Mouse (Mus musculus): ENCODE results near the gene Nemp1. TPM values are rescaled to one million over a fixed set of nuclear protein-coding genes. Genes with fewer than 3 reads are reported as not detected.

Nemp1 gene
- polyA plus RNA-seq, 1 experiment from 2014 or later, result 11.8 TPM

DNA sequence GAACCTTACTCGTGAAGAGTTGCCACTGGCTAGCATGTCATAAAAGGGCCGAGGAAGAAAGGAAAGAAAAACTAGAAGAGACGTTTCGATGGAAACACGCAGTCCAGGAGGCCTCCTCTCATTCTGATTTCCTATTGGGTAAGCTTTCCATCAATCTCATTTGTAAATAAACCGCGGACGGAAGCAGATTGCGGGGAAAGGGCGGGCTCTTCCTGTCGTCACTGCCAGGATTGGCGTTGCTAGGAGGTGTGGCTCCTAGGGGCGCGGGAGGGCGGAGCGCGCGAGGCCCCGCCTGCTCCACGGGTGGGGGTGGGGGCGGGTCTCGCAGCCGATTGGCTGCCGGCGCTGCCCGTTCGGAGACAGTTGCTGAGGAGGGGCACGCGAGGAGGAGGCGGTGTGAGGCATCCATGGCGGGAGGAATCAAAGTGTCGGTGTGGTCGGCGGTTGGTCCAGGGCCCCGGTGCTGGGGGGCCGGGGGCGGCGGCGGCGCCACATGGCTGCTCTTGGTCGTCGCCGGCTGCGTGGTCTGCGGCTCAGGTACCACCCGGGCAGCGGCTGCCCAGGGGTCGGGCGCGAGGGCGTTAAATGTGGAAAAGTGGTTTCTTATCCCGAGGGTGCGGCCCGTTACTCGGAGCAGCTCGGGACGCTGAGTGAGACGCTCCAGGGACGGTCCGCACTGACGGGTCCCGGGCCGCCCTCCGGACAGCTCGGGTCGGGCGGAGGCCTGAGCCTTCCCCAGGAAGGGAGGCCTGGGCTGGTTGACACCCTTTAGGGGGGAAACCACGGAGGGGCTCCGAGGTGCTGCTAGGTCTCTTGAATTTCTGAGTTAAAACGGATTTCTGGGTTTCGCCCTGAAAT lies 10.2 kb downstream of the Nemp1 start:
- H3K4me3 ChIP-seq (ENCODE audit: control insufficient read depth in 1 of 2, insufficient read depth in 1 of 2, low read depth in 1 of 2, low read length in 2 of 2), result peak overlapping the region; percentile 70 to 78
- ATAC-seq (ENCODE audit: insufficient number of reproducible peaks, insufficient read depth, low FRiP score, low read depth), result peak; percentile 93
- H3K9me3 ChIP-seq (ENCODE audit: control insufficient read depth, low read length), result no peaks in the 10 kb centered on the region
- peak overlapping the region; percentile 58 to 66; a peak in 3 of 4 replicates for H3K27ac ChIP-seq (replicated peaks in 1 of 2; ENCODE audit: control insufficient read depth in 1 of 2, insufficient read depth in 1 of 2, low read depth in 2 of 2, low read length in 2 of 2)
- H3K27me3 ChIP-seq (ENCODE audit: control insufficient read depth, insufficient read depth, low read length), result no peaks in the 10 kb centered on the region
- peak overlapping the region; percentile 77 for H3K9ac ChIP-seq (ENCODE audit: low read length)
- peaks cover 0 to 7% of the 10 kb centered on the region in 2 experiments; a peak in 1 of 4 replicates for H3K4me1 ChIP-seq (ENCODE audit: control insufficient read depth in 2 of 2, insufficient read depth in 2 of 2, low read length in 2 of 2)
- peak overlapping the region; percentile 76 for H3K4me2 ChIP-seq (ENCODE audit: low read length)
- H3K36me3 ChIP-seq (ENCODE audit: control insufficient read depth, insufficient read depth, low read length), result no peaks in the 10 kb centered on the region
- WGBS, result under 1% methylated on average over 69 of the region's 71 CpGs

DNA sequence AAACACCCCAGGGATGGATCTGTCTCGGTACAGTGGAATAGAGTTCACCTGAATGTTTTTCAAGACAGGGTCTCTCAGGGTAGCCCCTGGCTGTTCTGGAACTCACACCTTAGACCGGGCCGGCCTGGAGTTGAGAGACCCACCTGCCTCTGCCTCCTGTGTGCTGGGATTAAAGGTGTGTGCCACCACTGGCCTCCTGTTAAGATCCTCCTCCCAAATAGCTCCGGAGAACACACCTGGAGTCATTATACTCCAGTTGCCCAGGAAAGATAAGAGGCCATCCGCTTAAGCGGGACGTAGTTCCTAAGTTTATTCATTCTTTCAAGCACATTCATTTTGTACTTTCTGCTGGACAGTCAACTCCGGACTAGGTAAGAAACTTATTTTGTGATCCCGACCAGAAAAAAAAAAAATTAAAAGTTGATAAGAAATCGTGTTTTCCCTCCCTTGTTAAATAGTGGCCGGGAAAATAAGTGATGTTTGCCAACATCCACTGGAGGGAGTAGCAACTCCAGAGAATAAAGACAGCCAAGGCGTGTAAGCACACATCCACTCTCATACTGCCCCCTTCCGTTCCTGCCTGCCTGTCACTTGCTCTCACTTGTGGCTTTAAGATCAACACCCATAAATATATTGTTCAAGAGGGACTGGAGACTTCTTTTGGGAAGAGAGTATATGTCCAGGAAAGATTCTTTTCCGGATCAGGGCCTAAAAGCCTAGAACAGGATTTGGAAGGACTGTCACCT lies 11.1 kb downstream of the Nemp1 start:
- WGBS, result 7% methylated on average over 14 of the region's 14 CpGs
- H3K9me3 ChIP-seq (ENCODE audit: control insufficient read depth, low read length), result no peaks in the 10 kb centered on the region
- peak overlapping the region; percentile 77 for H3K9ac ChIP-seq (ENCODE audit: low read length)
- no peaks in the 10 kb centered on the region for H3K27me3 ChIP-seq (ENCODE audit: control insufficient read depth, insufficient read depth, low read length)
- peak overlapping the region; percentile 70 to 78 for H3K4me3 ChIP-seq (ENCODE audit: control insufficient read depth in 1 of 2, insufficient read depth in 1 of 2, low read depth in 1 of 2, low read length in 2 of 2)
- no peak for ATAC-seq (ENCODE audit: insufficient number of reproducible peaks, insufficient read depth, low FRiP score, low read depth)
- no peak overlapping the region for H3K27ac ChIP-seq (replicated peaks in 1 of 2; ENCODE audit: control insufficient read depth in 1 of 2, insufficient read depth in 1 of 2, low read depth in 2 of 2, low read length in 2 of 2)
- H3K4me2 ChIP-seq (ENCODE audit: low read length), result peak overlapping the region; percentile 76
- peaks cover 0 to 7% of the 10 kb centered on the region in 2 experiments; a peak in 1 of 4 replicates for H3K4me1 ChIP-seq (ENCODE audit: control insufficient read depth in 2 of 2, insufficient read depth in 2 of 2, low read length in 2 of 2)
- no peaks in the 10 kb centered on the region for H3K36me3 ChIP-seq (ENCODE audit: control insufficient read depth, insufficient read depth, low read length)

DNA sequence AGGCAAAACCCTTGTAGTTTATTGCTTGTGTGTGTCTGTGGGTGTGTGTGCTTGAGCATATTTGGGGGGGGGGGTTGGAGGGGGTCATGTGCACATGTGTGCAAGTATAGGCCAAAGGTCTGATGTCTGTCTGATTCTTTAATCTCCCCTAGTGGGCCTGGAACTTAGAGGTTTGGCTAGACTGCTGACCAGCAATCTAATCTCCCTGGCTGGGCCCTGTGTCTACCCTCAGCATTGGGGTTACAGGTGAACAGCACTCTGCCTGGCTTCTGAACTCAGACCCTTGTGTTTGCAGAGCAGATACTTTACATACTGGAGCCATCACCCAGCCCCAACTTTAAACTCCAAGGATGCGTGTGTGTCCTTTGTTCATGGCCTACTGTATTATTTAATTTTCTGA lies 12.5 kb downstream of the Nemp1 start:
- peaks cover 0 to 7% of the 10 kb centered on the region in 2 experiments; a peak in 1 of 4 replicates for H3K4me1 ChIP-seq (ENCODE audit: control insufficient read depth in 2 of 2, insufficient read depth in 2 of 2, low read length in 2 of 2)
- WGBS, result 85% methylated on average over 1 of the region's 1 CpGs
- H3K36me3 ChIP-seq (ENCODE audit: control insufficient read depth, insufficient read depth, low read length), result no peaks in the 10 kb centered on the region
- H3K27me3 ChIP-seq (ENCODE audit: control insufficient read depth, insufficient read depth, low read length), result no peaks in the 10 kb centered on the region
- no peak for ATAC-seq (ENCODE audit: insufficient number of reproducible peaks, insufficient read depth, low FRiP score, low read depth)
- H3K27ac ChIP-seq (replicated peaks in 1 of 2; ENCODE audit: control insufficient read depth in 1 of 2, insufficient read depth in 1 of 2, low read depth in 2 of 2, low read length in 2 of 2), result no peak overlapping the region
- no peak overlapping the region for H3K9ac ChIP-seq (ENCODE audit: low read length)
- no peak overlapping the region for H3K4me3 ChIP-seq (ENCODE audit: control insufficient read depth in 1 of 2, insufficient read depth in 1 of 2, low read depth in 1 of 2, low read length in 2 of 2)
- no peak overlapping the region for H3K4me2 ChIP-seq (ENCODE audit: low read length)
- no peaks in the 10 kb centered on the region for H3K9me3 ChIP-seq (ENCODE audit: control insufficient read depth, low read length)

DNA sequence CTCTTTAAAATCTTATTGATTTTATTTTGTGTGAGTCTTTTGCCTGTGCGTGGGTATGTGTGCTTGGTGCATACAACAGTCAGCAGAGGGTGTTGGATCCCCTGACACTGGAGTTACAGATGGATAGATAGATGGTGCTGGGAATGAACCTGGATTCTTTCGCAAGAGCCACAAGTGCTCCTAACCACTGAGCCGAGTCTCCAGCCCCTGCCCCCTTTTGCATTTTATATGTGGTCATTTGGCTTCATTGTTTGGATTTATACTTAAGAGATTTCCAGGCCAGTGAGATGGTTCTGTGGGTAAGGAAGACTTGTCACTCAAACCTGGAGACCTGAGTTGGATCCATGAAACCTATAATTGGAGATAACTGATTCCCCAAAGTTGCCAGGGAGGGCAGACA lies 13.2 kb downstream of the Nemp1 start:
- H3K4me2 ChIP-seq (ENCODE audit: low read length), result no peak overlapping the region
- no peak for ATAC-seq (ENCODE audit: insufficient number of reproducible peaks, insufficient read depth, low FRiP score, low read depth)
- H3K27me3 ChIP-seq (ENCODE audit: control insufficient read depth, insufficient read depth, low read length), result no peaks in the 10 kb centered on the region
- WGBS, result 78% methylated on average over 3 of the region's 3 CpGs
- H3K27ac ChIP-seq (replicated peaks in 1 of 2; ENCODE audit: control insufficient read depth in 1 of 2, insufficient read depth in 1 of 2, low read depth in 2 of 2, low read length in 2 of 2), result no peak overlapping the region
- no peak overlapping the region for H3K9ac ChIP-seq (ENCODE audit: low read length)
- H3K4me1 ChIP-seq (ENCODE audit: control insufficient read depth in 2 of 2, insufficient read depth in 2 of 2, low read length in 2 of 2), result peaks cover 0 to 7% of the 10 kb centered on the region in 2 experiments; a peak in 1 of 4 replicates
- no peaks in the 10 kb centered on the region for H3K9me3 ChIP-seq (ENCODE audit: control insufficient read depth, low read length)
- H3K36me3 ChIP-seq (ENCODE audit: control insufficient read depth, insufficient read depth, low read length), result no peaks in the 10 kb centered on the region
- H3K4me3 ChIP-seq (ENCODE audit: control insufficient read depth in 1 of 2, insufficient read depth in 1 of 2, low read depth in 1 of 2, low read length in 2 of 2), result no peak overlapping the region

DNA sequence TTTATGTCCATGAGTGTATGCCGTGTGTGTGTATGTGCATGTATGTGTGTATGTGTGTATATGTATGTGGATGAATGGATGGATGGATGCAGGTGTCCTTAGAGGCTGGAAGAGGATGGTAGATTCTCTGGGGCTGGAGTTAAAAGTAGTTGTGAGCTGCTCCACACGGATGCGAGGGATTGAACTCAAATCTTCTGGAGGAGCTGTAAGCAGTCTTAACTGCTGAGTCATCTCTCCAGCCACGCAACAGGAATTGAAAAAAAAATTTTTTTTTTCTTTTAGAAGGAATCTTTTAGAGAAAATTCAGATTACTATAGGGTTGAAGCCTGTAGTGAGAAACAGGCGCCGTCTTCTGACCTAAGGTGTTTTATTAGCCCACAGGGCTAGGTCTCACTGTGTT lies 16.2 kb downstream of the Nemp1 start:
- Histone ChIP-seq H3K4me1 (ENCODE audit: control insufficient read depth in 2 of 2, insufficient read depth in 2 of 2, low read length in 2 of 2) (peaks cover 0 to 4% of the 10 kb centered on the region in 2 experiments; a peak in 1 of 4 replicates), H3K27ac (replicated peaks in 1 of 2; ENCODE audit: control insufficient read depth in 1 of 2, insufficient read depth in 1 of 2, low read depth in 2 of 2, low read length in 2 of 2) (no peak overlapping the region), H3K27me3 (ENCODE audit: control insufficient read depth, insufficient read depth, low read length) (no peaks in the 10 kb centered on the region), H3K9ac (ENCODE audit: low read length) (no peak overlapping the region), H3K36me3 (ENCODE audit: control insufficient read depth, insufficient read depth, low read length) (no peaks in the 10 kb centered on the region), H3K4me3 (ENCODE audit: control insufficient read depth in 1 of 2, insufficient read depth in 1 of 2, low read depth in 1 of 2, low read length in 2 of 2) (no peak overlapping the region), H3K4me2 (ENCODE audit: low read length) (no peak overlapping the region), H3K9me3 (ENCODE audit: control insufficient read depth, low read length) (no peaks in the 10 kb centered on the region)
- 87% methylated on average over 6 of the region's 6 CpGs for WGBS
- no peak for ATAC-seq (ENCODE audit: insufficient number of reproducible peaks, insufficient read depth, low FRiP score, low read depth)

DNA sequence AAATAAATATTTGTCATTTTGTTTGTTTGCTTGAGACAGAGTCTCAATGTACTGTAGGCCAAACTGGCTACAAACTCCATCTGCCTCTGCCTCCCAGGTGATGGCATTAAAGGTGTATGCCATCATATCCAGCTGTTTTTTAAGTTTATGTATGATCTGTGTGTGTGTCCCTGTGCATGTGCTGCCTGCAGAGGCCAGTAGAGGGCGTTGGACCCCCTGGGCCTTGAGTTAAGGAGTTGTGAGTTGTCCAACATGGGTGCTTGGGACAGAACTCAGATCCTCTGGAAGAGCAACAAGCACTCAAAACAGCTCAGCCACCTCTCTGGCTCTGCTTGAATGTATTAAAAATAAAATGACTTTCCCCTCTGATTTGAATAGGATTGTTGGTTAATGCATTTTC lies 24.4 kb downstream of the Nemp1 start:
- H3K4me3 ChIP-seq (ENCODE audit: control insufficient read depth in 1 of 2, insufficient read depth in 1 of 2, low read depth in 1 of 2, low read length in 2 of 2), result no peak overlapping the region
- H3K27ac ChIP-seq (replicated peaks in 1 of 2; ENCODE audit: control insufficient read depth in 1 of 2, insufficient read depth in 1 of 2, low read depth in 2 of 2, low read length in 2 of 2), result no peak overlapping the region
- H3K36me3 ChIP-seq (ENCODE audit: control insufficient read depth, insufficient read depth, low read length), result peaks cover 62% of the 10 kb centered on the region
- 24% methylated on average over 1 of the region's 1 CpGs for WGBS
- no peaks in the 10 kb centered on the region for H3K4me1 ChIP-seq (ENCODE audit: control insufficient read depth in 2 of 2, insufficient read depth in 2 of 2, low read length in 2 of 2)
- H3K9me3 ChIP-seq (ENCODE audit: control insufficient read depth, low read length), result no peaks in the 10 kb centered on the region
- no peak overlapping the region for H3K9ac ChIP-seq (ENCODE audit: low read length)
- no peak for ATAC-seq (ENCODE audit: insufficient number of reproducible peaks, insufficient read depth, low FRiP score, low read depth)
- H3K27me3 ChIP-seq (ENCODE audit: control insufficient read depth, insufficient read depth, low read length), result no peaks in the 10 kb centered on the region
- H3K4me2 ChIP-seq (ENCODE audit: low read length), result no peak overlapping the region

DNA sequence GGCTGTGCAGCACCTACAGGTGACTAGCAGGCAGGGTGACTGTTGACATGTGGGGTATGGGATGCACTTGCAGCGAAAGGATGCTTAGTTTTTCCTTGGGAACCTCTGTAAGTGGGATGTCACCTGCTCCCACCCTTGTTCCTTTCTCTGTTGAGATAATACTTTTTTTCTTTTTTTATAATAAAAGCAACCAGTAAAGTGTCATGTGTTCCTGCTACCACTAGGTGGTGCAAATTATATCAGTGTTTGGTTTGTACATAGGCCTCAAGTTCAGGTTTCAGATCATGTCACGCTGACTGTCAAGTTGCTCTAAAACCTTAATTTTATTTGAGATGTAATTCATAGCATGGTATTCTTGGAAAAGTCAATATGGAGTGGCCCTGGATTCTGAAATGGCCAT lies 27.9 kb downstream of the Nemp1 start:
- H3K4me3 ChIP-seq (ENCODE audit: control insufficient read depth in 1 of 2, insufficient read depth in 1 of 2, low read depth in 1 of 2, low read length in 2 of 2), result no peak overlapping the region
- no peaks in the 10 kb centered on the region for H3K9me3 ChIP-seq (ENCODE audit: control insufficient read depth, low read length)
- 58% methylated on average over 2 of the region's 2 CpGs for WGBS
- H3K4me2 ChIP-seq (ENCODE audit: low read length), result no peak overlapping the region
- no peaks in the 10 kb centered on the region for H3K4me1 ChIP-seq (ENCODE audit: control insufficient read depth in 2 of 2, insufficient read depth in 2 of 2, low read length in 2 of 2)
- H3K27me3 ChIP-seq (ENCODE audit: control insufficient read depth, insufficient read depth, low read length), result no peaks in the 10 kb centered on the region
- no peak overlapping the region for H3K9ac ChIP-seq (ENCODE audit: low read length)
- H3K27ac ChIP-seq (replicated peaks in 1 of 2; ENCODE audit: control insufficient read depth in 1 of 2, insufficient read depth in 1 of 2, low read depth in 2 of 2, low read length in 2 of 2), result no peak overlapping the region
- peaks cover 83% of the 10 kb centered on the region for H3K36me3 ChIP-seq (ENCODE audit: control insufficient read depth, insufficient read depth, low read length)
- ATAC-seq (ENCODE audit: insufficient number of reproducible peaks, insufficient read depth, low FRiP score, low read depth), result no peak

All from heart, embryonic 14.5 days (tissue).